Mouse (Mus musculus) thymus, postnatal 4 days (tissue): ENCODE measurements around the gene Dysf.

Experiments
- DNase-seq: peaks from one replicate; pipeline ENCODE4 v3.0.0; 2021

Gene Dysf

GRCm38 (mm10) chr6:84243385-84243784, 235.0 kb downstream of the Dysf start:
- DNase-seq = no peak

- DNase-seq = no peak
These were observed 237.8 kb downstream of the Dysf start for GRCm38 (mm10) chr6:84246101-84246760.

GRCm38 (mm10) chr6:84246979-84247378, 238.6 kb downstream of the Dysf start:
- DNase-seq = no peak
